Mouse (Mus musculus) erythroblast, embryonic 14.5 days (primary cell): ENCODE measurements around the gene Nrg4. TPM values are rescaled to one million over a fixed set of nuclear protein-coding genes. Genes with fewer than 3 reads are reported as not detected.
A peak's percentile ranks its signal among the peaks of the same experiment; 100 is the strongest.

Source experiments
- H3K27me3 ChIP-seq: 2 replicates; pipeline ENCODE4 v1.6.1; 2012; ENCODE audit warnings: inconsistent platforms; ENCODE audit not compliant: control insufficient read depth
- H3K36me3 ChIP-seq: 2 replicates; pipeline ENCODE4 v1.6.1; 2012; ENCODE audit warnings: mild to moderate bottlenecking, inconsistent platforms; ENCODE audit not compliant: control insufficient read depth
- H3K4me1 ChIP-seq: 2 replicates; pipeline ENCODE4 v1.6.1; 2012; ENCODE audit warnings: inconsistent platforms; ENCODE audit not compliant: control insufficient read depth
- H3K4me3 ChIP-seq: replicated peaks from 2 replicates; pipeline ENCODE3; 2012; ENCODE audit warnings: moderate library complexity, mild to moderate bottlenecking, inconsistent platforms
- H3K9me3 ChIP-seq: 2 replicates; pipeline ENCODE4 v1.6.1; 2012; ENCODE audit warnings: low read length, inconsistent platforms, mixed read lengths; ENCODE audit not compliant: control insufficient read depth
- GATA1 ChIP-seq: IDR thresholded peaks from 2 replicates; pipeline ENCODE4 v1.6.1; 2012; ENCODE audit warnings: low read length, inconsistent platforms, mixed read lengths
- TAL1 ChIP-seq: IDR thresholded peaks from 3 replicates; pipeline ENCODE4 v1.6.1; 2012; ENCODE audit warnings: low read length, inconsistent platforms, mixed read lengths
- polyA plus RNA-seq: library from polyadenylated mRNA; stranded (reverse); fragments of >175 nt; gene quantifications from 2 replicates; pipeline ENCODE4 v1.2.3, GENCODE M21; 2012

Nrg4 gene
- polyA plus RNA-seq, 1 experiment: 0.03 TPM

GRCm38 (mm10) chr9:55215056-55215455, 111.6 kb downstream of the Nrg4 start:
- H3K36me3 ChIP-seq: peaks cover 72% of the 10 kb centered on the region
- H3K27me3 ChIP-seq: no peaks in the 10 kb centered on the region
- TF ChIP-seq TAL1 (no peak), GATA1 (no peak)
- no peak overlapping the region for H3K4me3 ChIP-seq
- H3K9me3 ChIP-seq: no peaks in the 10 kb centered on the region
- H3K4me1 ChIP-seq: peaks cover 3% of the 10 kb centered on the region

DNA sequence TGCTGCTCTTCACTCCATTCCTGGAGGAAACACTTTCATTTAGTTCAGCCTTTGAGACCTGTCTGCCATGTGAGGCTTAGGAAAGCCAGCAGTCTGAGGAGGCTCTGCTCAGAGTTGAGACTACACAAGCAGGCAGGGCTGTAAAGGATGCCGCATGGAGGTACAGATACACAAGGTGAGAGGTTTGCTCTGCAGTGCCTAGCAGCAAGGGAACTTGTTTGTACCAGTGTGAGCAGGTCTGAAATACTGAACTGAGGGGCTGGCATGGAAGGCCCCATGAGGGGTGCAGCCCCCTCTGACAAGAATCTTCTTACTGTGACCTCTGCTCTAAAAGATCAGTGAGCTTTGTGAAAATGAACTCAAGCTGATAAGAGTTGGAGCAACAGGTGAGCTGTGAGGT, 113.2 kb downstream of the Nrg4 start:
- no peak for TF ChIP-seq TAL1
- no peak for TF ChIP-seq GATA1
- H3K4me3 ChIP-seq: no peak overlapping the region
- H3K9me3 ChIP-seq: peaks cover 2% of the 10 kb centered on the region; the same call in 1 of the 2 replicates
- no peaks in the 10 kb centered on the region for H3K27me3 ChIP-seq
- peaks cover 57% of the 10 kb centered on the region for H3K36me3 ChIP-seq
- H3K4me1 ChIP-seq: peaks cover 18% of the 10 kb centered on the region

- TF ChIP-seq GATA1: no peak
- no peak for TF ChIP-seq TAL1
- no peaks in the 10 kb centered on the region for H3K27me3 ChIP-seq
- peaks cover 24% of the 10 kb centered on the region for H3K4me1 ChIP-seq
- H3K4me3 ChIP-seq: no peak overlapping the region
- H3K36me3 ChIP-seq: peaks cover 39% of the 10 kb centered on the region
- peaks cover 2% of the 10 kb centered on the region; the same call in 1 of the 2 replicates for H3K9me3 ChIP-seq
These were observed 115.0 kb downstream of the Nrg4 start for GRCm38 (mm10) chr9:55211611-55212010.

DNA sequence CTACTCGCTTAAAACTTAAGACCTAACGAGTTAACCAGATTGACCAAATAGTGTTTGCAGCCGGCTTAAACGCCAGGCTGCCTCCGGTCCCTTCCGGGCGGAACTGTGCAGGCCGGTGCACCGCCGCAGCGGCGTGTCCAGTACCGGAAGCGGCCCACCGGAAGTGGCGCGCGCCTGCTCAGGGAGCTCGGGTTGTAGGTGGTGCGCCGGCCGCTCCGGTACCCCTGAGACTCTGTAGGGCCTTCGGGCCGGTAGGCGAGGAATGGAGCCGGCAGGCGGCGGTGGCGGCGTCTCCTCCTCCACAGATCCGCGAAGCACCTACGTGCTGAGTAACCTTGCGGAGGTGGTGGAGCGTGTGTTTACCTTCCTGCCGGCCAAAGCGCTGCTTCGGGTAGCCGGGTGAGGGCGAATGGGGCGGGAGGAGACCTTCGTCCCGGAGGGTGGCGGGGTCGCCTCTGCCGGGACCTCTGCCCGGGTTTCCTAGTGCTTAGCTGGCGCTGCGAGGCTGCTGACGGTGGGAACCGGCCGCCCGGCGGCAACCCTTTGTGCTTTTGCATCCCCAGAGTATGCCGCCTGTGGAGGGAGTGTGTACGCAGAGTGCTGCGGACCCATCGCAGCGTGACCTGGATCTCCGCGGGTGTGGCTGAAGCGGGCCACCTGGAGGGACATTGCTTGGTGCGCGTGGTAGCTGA, 117.7 kb downstream of the Nrg4 start, which contains the start of gene Fbxo22:
Gene Fbxo22, plus strand, starts transcription at position 136 of the 692 bp plus-strand sequence.
- H3K9me3 ChIP-seq: peaks cover 2% of the 10 kb centered on the region; the same call in 1 of the 2 replicates
- TF ChIP-seq GATA1 (no peak), TAL1 (no peak)
- H3K4me1 ChIP-seq: peaks cover 24% of the 10 kb centered on the region
- no peaks in the 10 kb centered on the region for H3K27me3 ChIP-seq
- H3K36me3 ChIP-seq: peaks cover 28% of the 10 kb centered on the region
- peak within 1 kb of the TSS; percentile 74 for H3K4me3 ChIP-seq

DNA sequence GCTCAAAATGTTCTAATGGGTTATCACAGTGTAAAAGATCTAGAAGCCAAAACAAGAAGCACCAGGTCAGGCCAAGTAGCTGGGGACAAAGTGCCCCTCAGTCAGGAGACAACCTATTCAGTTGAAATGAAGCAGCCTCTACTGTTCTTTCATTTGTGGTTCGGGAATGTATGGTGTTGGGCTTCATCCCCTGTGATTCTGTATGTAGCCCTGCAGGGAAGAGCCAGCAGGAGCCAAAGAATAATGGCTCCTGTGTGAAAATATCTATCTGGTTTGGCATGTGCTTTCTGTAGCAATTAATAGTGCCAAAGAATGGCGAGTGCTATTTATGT, 118.2 kb downstream of the Nrg4 start:
- H3K4me3 ChIP-seq: peak overlapping the region; percentile 74
- peaks cover 24% of the 10 kb centered on the region for H3K36me3 ChIP-seq
- no peak for TF ChIP-seq GATA1
- no peak for TF ChIP-seq TAL1
- peaks cover 2% of the 10 kb centered on the region; the same call in 1 of the 2 replicates for H3K9me3 ChIP-seq
- H3K4me1 ChIP-seq: peaks cover 24% of the 10 kb centered on the region
- no peaks in the 10 kb centered on the region for H3K27me3 ChIP-seq

DNA sequence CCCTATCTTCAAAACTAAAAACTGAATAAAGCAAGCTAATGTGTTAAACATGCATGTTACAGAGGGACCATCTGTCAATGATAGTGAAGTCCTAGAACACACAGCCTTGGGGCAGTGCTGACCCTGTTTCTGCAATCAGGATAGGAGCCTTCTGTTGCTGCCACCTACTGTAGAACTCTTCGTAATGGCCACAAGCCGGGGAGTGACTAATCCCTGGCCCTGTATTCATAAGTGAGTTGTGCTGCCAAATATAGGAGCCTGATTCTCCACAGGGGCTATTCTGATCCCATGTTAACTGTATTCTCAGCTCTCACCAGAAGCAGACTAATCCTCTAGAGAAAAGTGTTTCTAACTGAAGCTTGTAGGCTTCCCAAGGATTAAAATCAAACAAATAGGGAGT, 127.3 kb downstream of the Nrg4 start:
- Histone ChIP-seq H3K27me3 (no peaks in the 10 kb centered on the region), H3K4me3 (no peak overlapping the region), H3K9me3 (no peaks in the 10 kb centered on the region), H3K36me3 (peaks cover 33% of the 10 kb centered on the region), H3K4me1 (no peaks in the 10 kb centered on the region)
- no peak for TF ChIP-seq GATA1
- TF ChIP-seq TAL1: no peak

DNA sequence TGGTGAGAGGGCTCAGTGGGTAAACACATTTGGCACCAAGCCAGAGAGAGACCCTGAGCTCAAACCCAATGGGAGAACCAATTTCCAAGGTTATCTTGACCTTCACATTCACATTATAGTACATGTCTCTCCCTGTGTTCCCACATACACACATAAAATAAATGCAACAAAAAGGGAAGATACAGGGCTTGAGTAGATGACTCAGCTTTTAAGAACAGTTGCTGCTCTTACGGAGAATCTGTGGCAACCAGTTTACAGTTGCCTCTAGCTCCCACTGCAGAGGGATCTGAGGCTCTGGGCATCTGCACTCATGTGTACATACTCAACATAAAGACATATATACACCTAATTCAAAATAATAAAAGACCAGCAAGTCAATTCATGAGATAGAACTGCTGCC, 128.4 kb downstream of the Nrg4 start:
- H3K36me3 ChIP-seq: peaks cover 38% of the 10 kb centered on the region
- H3K4me3 ChIP-seq: no peak overlapping the region
- no peaks in the 10 kb centered on the region for H3K4me1 ChIP-seq
- H3K9me3 ChIP-seq: no peaks in the 10 kb centered on the region
- TF ChIP-seq TAL1: no peak
- no peak for TF ChIP-seq GATA1
- no peaks in the 10 kb centered on the region for H3K27me3 ChIP-seq

- no peak overlapping the region for H3K4me3 ChIP-seq
- TF ChIP-seq TAL1: no peak
- no peaks in the 10 kb centered on the region for H3K9me3 ChIP-seq
- H3K27me3 ChIP-seq: no peaks in the 10 kb centered on the region
- H3K4me1 ChIP-seq: no peaks in the 10 kb centered on the region
- peaks cover 46% of the 10 kb centered on the region for H3K36me3 ChIP-seq
These were observed 130.8 kb downstream of the Nrg4 start for GRCm38 (mm10) chr9:55195876-55196275.

GRCm38 (mm10) chr9:55174235-55174634, 152.4 kb downstream of the Nrg4 start:
- H3K4me1 ChIP-seq: peaks cover 13% of the 10 kb centered on the region
- no peak for TF ChIP-seq TAL1
- no peak for TF ChIP-seq GATA1
- peaks cover 31% of the 10 kb centered on the region for H3K36me3 ChIP-seq
- no peak overlapping the region for H3K4me3 ChIP-seq
- H3K27me3 ChIP-seq: no peaks in the 10 kb centered on the region
- no peaks in the 10 kb centered on the region for H3K9me3 ChIP-seq
